Mouse (Mus musculus) stomach, postnatal 0 days (tissue): ENCODE results near the gene Yme1l1.

Experiments
- CTCF ChIP-seq: IDR thresholded peaks from 2 replicates; pipeline ENCODE4 v1.5.1; 2016; ENCODE audit warnings: antibody characterized with exemption, low read depth, mild to moderate bottlenecking, moderate library complexity
- EP300 ChIP-seq: optimal IDR thresholded peaks from 2 replicates; pipeline ENCODE3; 2016; ENCODE audit warnings: antibody characterized with exemption

GRCm38 (mm10) chr2:23119573-23119972, 36.6 kb upstream of the Yme1l1 start:
- TF ChIP-seq CTCF (no peak), EP300 (no peak)
